Mouse (Mus musculus): ENCODE measurements at regions not wholly inside any gene's neighbourhood (a gene's known extent, or its start where the extent isn't known, plus 50 kb on each side); places are given as distances from the start of the nearest gene placed in this dataset.

GRCm38 (mm10) chr5:101496924-101497697 lies 167.7 kb downstream of the Nkx6-1 start:
- Histone ChIP-seq H3K4me1 (replicated peaks) (no peaks in the 10 kb centered on the region), H3K9me3 (replicated peaks) (0 out of 2 replicates have a peak, but pooled peaks cover 9% of the 10 kb centered on the region), H3K9ac (no peak overlapping the region), H3K4me2 (no peak overlapping the region), H3K27ac (no peak overlapping the region), H3K27me3 (no peaks in the 10 kb centered on the region), H3K4me3 (replicated peaks) (no peak overlapping the region), H3K36me3 (no peaks in the 10 kb centered on the region)
- ATAC-seq (ENCODE audit: low read depth) (no peak), DNase-seq (no peak)
- 69% methylated on average over 16 of the region's 16 CpGs for whole genome bisulfite sequencing (ENCODE audit: insufficient replicate concordance)

- 0 out of 2 replicates have a peak, but pooled peaks cover 9% of the 10 kb centered on the region for H3K9me3 ChIP-seq (replicated peaks)
- 76% methylated on average over 9 of the region's 9 CpGs for WGBS (ENCODE audit: insufficient replicate concordance)
- ATAC-seq (ENCODE audit: low read depth) (no peak), DNase-seq (no peak)
- no peak overlapping the region for H3K9ac ChIP-seq
- no peaks in the 10 kb centered on the region for H3K4me1 ChIP-seq (replicated peaks)
- no peak overlapping the region for H3K4me2 ChIP-seq
- no peaks in the 10 kb centered on the region for H3K27me3 ChIP-seq
- H3K36me3 ChIP-seq, result no peaks in the 10 kb centered on the region
- H3K27ac ChIP-seq, result no peak overlapping the region
- no peak overlapping the region for H3K4me3 ChIP-seq (replicated peaks)
These were observed 168.6 kb downstream of the Nkx6-1 start for GRCm38 (mm10) chr5:101496161-101496560.

DNA sequence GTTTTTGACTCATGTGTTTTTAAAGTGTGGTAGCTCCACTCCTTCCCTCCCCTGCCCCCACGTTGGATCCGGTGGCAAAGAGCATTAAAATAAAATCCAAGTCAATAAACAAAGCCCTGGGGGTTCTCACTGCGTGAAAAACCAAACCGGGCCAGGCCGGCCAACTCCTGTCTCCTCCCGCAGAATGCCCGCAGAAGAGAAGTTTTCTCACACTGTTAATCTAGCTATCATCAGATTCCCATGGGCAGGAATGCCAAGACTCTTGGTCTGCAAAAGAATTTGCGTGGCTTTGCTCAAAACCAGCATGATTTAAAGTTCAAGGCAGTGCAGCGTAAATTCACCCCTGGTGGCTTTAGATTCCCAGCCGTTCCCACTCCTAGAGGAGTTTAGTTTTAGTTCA lies 219.0 kb downstream of the Nkx6-1 start:
- H3K27ac ChIP-seq, result no peak overlapping the region
- no peak for DNase-seq
- no peak for ATAC-seq (ENCODE audit: low read depth)

GRCm38 (mm10) chr5:101441782-101442181 lies 223.0 kb downstream of the Nkx6-1 start:
- no peak for ATAC-seq (ENCODE audit: low read depth)
- Histone ChIP-seq H3K36me3 (no peaks in the 10 kb centered on the region), H3K9me3 (replicated peaks) (no peaks in the 10 kb centered on the region), H3K9ac (no peak overlapping the region), H3K27me3 (no peaks in the 10 kb centered on the region), H3K4me2 (no peak overlapping the region), H3K4me3 (replicated peaks) (no peak overlapping the region), H3K4me1 (replicated peaks) (no peaks in the 10 kb centered on the region), H3K27ac (no peak overlapping the region)
- 54% methylated on average over 1 of the region's 1 CpGs for WGBS (ENCODE audit: insufficient replicate concordance)
- no peak for DNase-seq

More for the DNA sequence above, 219.0 kb downstream of the Nkx6-1 start:
- H3K27me3 ChIP-seq, result no peaks in the 10 kb centered on the region
- 48% methylated on average over 10 of the region's 10 CpGs for WGBS (ENCODE audit: insufficient replicate concordance)
- H3K4me1 ChIP-seq (replicated peaks), result no peaks in the 10 kb centered on the region
- H3K4me3 ChIP-seq (replicated peaks), result no peak overlapping the region
- no peak overlapping the region for H3K4me2 ChIP-seq
- no peaks in the 10 kb centered on the region for H3K9me3 ChIP-seq (replicated peaks)
- no peak overlapping the region for H3K9ac ChIP-seq
- H3K36me3 ChIP-seq, result no peaks in the 10 kb centered on the region

DNA sequence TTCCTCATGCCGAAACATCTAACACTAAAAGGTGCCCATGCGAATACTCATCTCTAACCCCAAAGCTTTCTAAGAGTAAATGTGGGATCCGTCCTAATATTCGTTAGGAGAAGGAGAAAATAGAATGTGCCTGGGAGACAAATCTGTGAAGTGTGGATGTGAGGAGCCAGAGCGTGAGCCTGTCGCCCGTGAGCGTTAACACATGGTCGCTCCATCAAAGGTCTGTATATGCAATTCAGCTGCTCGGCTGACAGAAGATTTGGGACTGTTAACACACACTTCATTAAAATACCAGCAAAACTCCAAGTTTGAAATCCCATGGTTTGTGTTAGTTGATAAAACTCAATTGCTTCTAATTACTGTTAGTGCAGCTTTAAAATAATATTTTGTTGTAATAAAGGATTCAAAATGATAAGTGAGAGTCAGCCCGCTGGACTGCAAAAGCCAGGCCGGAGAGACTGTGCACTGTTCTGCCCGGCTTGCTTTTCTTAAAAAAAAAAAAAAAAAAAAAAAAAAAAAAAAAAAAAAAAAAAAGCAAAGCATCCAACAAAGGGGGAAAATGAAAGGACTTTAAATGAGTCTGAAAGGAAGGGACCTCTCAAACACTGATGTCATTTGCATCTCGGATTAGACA lies 227.0 kb downstream of the Nkx6-1 start:
- DNase-seq, result no peak
- Histone ChIP-seq H3K27ac (no peak overlapping the region), H3K36me3 (no peaks in the 10 kb centered on the region), H3K4me1 (replicated peaks) (no peaks in the 10 kb centered on the region), H3K4me3 (replicated peaks) (no peak overlapping the region), H3K4me2 (no peak overlapping the region), H3K9ac (no peak overlapping the region), H3K9me3 (replicated peaks) (no peaks in the 10 kb centered on the region), H3K27me3 (no peaks in the 10 kb centered on the region)
- WGBS (ENCODE audit: insufficient replicate concordance), result 72% methylated on average over 14 of the region's 14 CpGs
- no peak for ATAC-seq (ENCODE audit: low read depth)

- peaks cover 11% of the 10 kb centered on the region; the same call in 1 of the 2 replicates for H3K9me3 ChIP-seq (replicated peaks)
- H3K36me3 ChIP-seq, result no peaks in the 10 kb centered on the region
- ATAC-seq (ENCODE audit: low read depth) (no peak), DNase-seq (no peak)
- no peak overlapping the region for H3K4me2 ChIP-seq
- no peak overlapping the region for H3K4me3 ChIP-seq (replicated peaks)
- WGBS (ENCODE audit: insufficient replicate concordance), result 40% methylated on average over 13 of the region's 13 CpGs
- no peaks in the 10 kb centered on the region for H3K4me1 ChIP-seq (replicated peaks)
- H3K9ac ChIP-seq, result no peak overlapping the region
- H3K27ac ChIP-seq, result no peak overlapping the region
- no peaks in the 10 kb centered on the region for H3K27me3 ChIP-seq
These were observed 238.6 kb downstream of the Nkx6-1 start for GRCm38 (mm10) chr5:101426067-101426771.

- Histone ChIP-seq H3K9ac (no peak overlapping the region), H3K27ac (no peak overlapping the region), H3K4me2 (no peak overlapping the region), H3K36me3 (no peaks in the 10 kb centered on the region), H3K27me3 (no peaks in the 10 kb centered on the region), H3K9me3 (replicated peaks) (no peaks in the 10 kb centered on the region), H3K4me1 (replicated peaks) (no peaks in the 10 kb centered on the region), H3K4me3 (replicated peaks) (no peak overlapping the region)
- DNase-seq (no peak), ATAC-seq (ENCODE audit: low read depth) (no peak)
- 43% methylated on average over 5 of the region's 5 CpGs for WGBS (ENCODE audit: insufficient replicate concordance)
These were observed 280.5 kb downstream of the Nkx6-1 start for GRCm38 (mm10) chr5:101384316-101384715.

- H3K4me3 ChIP-seq (replicated peaks), result no peak overlapping the region
- H3K4me1 ChIP-seq (replicated peaks), result no peaks in the 10 kb centered on the region
- 79% methylated on average over 8 of the region's 8 CpGs for WGBS (ENCODE audit: insufficient replicate concordance)
- H3K4me2 ChIP-seq, result no peak overlapping the region
- no peaks in the 10 kb centered on the region for H3K9me3 ChIP-seq (replicated peaks)
- no peak overlapping the region for H3K9ac ChIP-seq
- no peaks in the 10 kb centered on the region for H3K36me3 ChIP-seq
- H3K27me3 ChIP-seq, result no peaks in the 10 kb centered on the region
- DNase-seq (no peak), ATAC-seq (ENCODE audit: low read depth) (no peak)
- no peak overlapping the region for H3K27ac ChIP-seq
These were observed 283.4 kb downstream of the Nkx6-1 start for GRCm38 (mm10) chr5:101381361-101381760.

DNA sequence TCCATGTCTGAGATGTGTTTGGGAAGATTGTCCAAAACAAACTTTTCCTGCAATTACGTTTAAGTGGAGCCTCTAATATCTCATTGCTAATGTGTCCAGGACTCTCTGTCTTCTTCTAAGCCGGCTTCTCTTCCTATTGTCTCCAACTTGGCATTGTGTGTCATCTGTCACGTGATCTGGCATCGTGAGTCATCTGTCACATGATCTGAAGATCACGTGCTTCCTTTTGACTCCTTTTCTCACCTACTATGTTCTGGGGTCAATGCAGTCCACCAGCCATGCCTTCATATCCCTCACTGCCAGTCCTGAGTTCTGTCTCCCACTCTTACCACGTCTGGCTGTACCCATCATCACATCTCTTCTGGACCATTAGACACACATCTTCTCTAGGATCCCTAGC lies 288.1 kb downstream of the Nkx6-1 start:
- no peak for DNase-seq
- Histone ChIP-seq H3K27ac (no peak overlapping the region), H3K4me1 (replicated peaks) (no peaks in the 10 kb centered on the region), H3K4me2 (no peak overlapping the region), H3K9ac (no peak overlapping the region), H3K4me3 (replicated peaks) (no peak overlapping the region), H3K9me3 (replicated peaks) (no peaks in the 10 kb centered on the region), H3K27me3 (no peaks in the 10 kb centered on the region), H3K36me3 (no peaks in the 10 kb centered on the region)
- WGBS (ENCODE audit: insufficient replicate concordance), result 54% methylated on average over 6 of the region's 6 CpGs
- no peak for ATAC-seq (ENCODE audit: low read depth)

DNA sequence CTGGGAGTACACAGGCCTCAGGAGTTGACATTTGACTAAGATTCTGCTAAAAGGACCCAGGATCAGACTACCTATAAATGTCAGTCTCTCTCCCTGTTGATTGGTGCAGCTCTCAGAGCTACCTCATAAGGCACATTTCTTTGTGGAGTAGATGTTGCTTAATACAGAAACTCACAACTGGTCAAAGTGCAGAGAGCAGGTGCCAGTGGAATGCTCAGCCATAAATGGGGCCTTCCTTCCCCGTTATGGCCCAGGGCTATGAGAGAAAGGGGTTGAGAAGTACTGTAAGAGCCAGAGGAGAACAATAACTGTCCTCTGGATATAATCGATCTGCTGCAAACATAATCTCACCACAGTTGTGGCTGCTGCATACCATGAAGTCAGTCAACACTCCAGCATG lies 290.7 kb downstream of the Nkx6-1 start:
- H3K4me2 ChIP-seq, result no peak overlapping the region
- no peaks in the 10 kb centered on the region for H3K27me3 ChIP-seq
- no peak overlapping the region for H3K4me3 ChIP-seq (replicated peaks)
- DNase-seq, result no peak
- no peaks in the 10 kb centered on the region for H3K9me3 ChIP-seq (replicated peaks)
- ATAC-seq (ENCODE audit: low read depth), result no peak
- no peak overlapping the region for H3K27ac ChIP-seq
- no peak overlapping the region for H3K9ac ChIP-seq
- WGBS (ENCODE audit: insufficient replicate concordance), result 50% methylated on average over 2 of the region's 2 CpGs
- no peaks in the 10 kb centered on the region for H3K4me1 ChIP-seq (replicated peaks)
- H3K36me3 ChIP-seq, result no peaks in the 10 kb centered on the region

GRCm38 (mm10) chr5:101372204-101372603 lies 292.6 kb downstream of the Nkx6-1 start:
- ATAC-seq (ENCODE audit: low read depth), result no peak

More at GRCm38 (mm10) chr5:101372204-101372603, 292.6 kb downstream of the Nkx6-1 start:
- H3K9ac ChIP-seq, result no peak overlapping the region
- no peak for DNase-seq
- H3K4me3 ChIP-seq (replicated peaks), result no peak overlapping the region
- no peaks in the 10 kb centered on the region for H3K9me3 ChIP-seq (replicated peaks)
- H3K4me2 ChIP-seq, result no peak overlapping the region
- H3K27ac ChIP-seq, result no peak overlapping the region
- no peaks in the 10 kb centered on the region for H3K27me3 ChIP-seq
- no peaks in the 10 kb centered on the region for H3K4me1 ChIP-seq (replicated peaks)
- 64% methylated on average over 8 of the region's 8 CpGs for WGBS (ENCODE audit: insufficient replicate concordance)
- no peaks in the 10 kb centered on the region for H3K36me3 ChIP-seq
